Mouse (Mus musculus) midbrain, embryonic 16.5 days (tissue): ENCODE data around the gene Ldb2. TPM values are rescaled to one million over a fixed set of nuclear protein-coding genes. Genes with fewer than 3 reads are reported as not detected.

Experiments
- ATAC-seq: fragments of 200-750 bp; cut with Nextera tagmentation; 2 replicates; pipeline ENCODE4 v1.8.0; 2017; ENCODE audit warnings: moderate TSS enrichment
- H3K27ac ChIP-seq: fragments of 300-500 bp; sonication (generic); 2 replicates; pipeline ENCODE4 v1.5.1; 2014; ENCODE audit warnings: mild to moderate bottlenecking, low read length, mixed read lengths
- H3K27me3 ChIP-seq: fragments of 300-500 bp; sonication (generic); 2 replicates; pipeline ENCODE4 v1.6.1; 2014; ENCODE audit warnings: low read depth, low read length, mixed read lengths; ENCODE audit not compliant: control insufficient read depth, insufficient read depth
- H3K36me3 ChIP-seq: fragments of 300-500 bp; sonication (generic); 2 replicates; pipeline ENCODE4 v1.6.1; 2014; ENCODE audit warnings: mild to moderate bottlenecking, low read length, moderate library complexity, mixed read lengths; ENCODE audit not compliant: control insufficient read depth, insufficient read depth
- H3K4me1 ChIP-seq: fragments of 300-500 bp; sonication (generic); 2 replicates; pipeline ENCODE4 v1.6.1; 2014; ENCODE audit warnings: mild to moderate bottlenecking, low read length, mixed read lengths; ENCODE audit not compliant: control insufficient read depth, insufficient read depth
- H3K4me2 ChIP-seq: fragments of 300-500 bp; sonication (generic); 2 replicates; pipeline ENCODE4 v1.6.1; 2014; ENCODE audit warnings: mild to moderate bottlenecking, low read length, mixed read lengths
- H3K4me3 ChIP-seq: fragments of 300-500 bp; sonication (generic); 2 replicates; pipeline ENCODE4 v1.5.1; 2014; ENCODE audit warnings: low read depth, mild to moderate bottlenecking, low read length, moderate library complexity, mixed read lengths
- H3K9ac ChIP-seq: fragments of 300-500 bp; sonication (generic); 2 replicates; pipeline ENCODE4 v1.6.1; 2014; ENCODE audit warnings: low read depth, low read length, mixed read lengths
- H3K9me3 ChIP-seq: fragments of 300-500 bp; sonication (generic); replicated peaks from 2 replicates; pipeline ENCODE4 v1.6.1; 2014; ENCODE audit warnings: mild to moderate bottlenecking, low read length, mixed read lengths; ENCODE audit not compliant: control insufficient read depth, poor library complexity, severe bottlenecking
- WGBS: fragments of 180-500 bp; shearing (Covaris S2); extraction: QIAGEN DNeasy Blood & Tissue Kit; methylation state at CpG from one replicate; pipeline ENCODE4 v1.1.7; 2014; 5-methylcytosine and 5-hydroxymethylcytosine counted together
- polyA plus RNA-seq: library from polyadenylated mRNA; unstranded; fragments of >200 nt; fragmentation: Nextera tagmentation; extraction: Ambion mirVana; gene quantifications from 2 replicates; pipeline ENCODE4 v1.2.1, GENCODE M21; 2015

The Ldb2 gene
- polyA plus RNA-seq, 1 experiment from 2014 or later: 89.2 TPM

DNA sequence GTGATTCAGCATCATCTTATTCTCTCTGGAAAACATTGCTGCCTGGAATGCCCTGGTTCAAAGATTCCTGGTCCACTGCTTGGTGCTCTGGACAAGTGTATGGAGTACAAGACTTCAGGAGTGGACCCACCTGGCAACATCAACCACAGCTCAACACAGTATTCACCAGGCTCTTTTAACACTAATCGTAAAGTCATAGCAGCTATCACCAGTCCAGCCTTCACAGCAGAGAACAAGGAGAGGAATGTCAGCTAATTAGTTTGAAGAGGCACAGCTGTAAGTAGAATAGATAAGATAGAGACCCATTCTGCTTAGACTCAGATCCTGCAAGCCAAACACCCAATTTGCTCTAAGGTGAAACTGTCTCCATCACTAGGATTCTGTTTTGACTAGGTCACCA is 198.1 kb downstream of the Ldb2 start:
- ATAC-seq: no peak
- no peak overlapping the region for H3K4me2 ChIP-seq
- H3K36me3 ChIP-seq: no peaks in the 10 kb centered on the region
- H3K9ac ChIP-seq: no peak overlapping the region
- no peak overlapping the region for H3K27ac ChIP-seq
- H3K4me3 ChIP-seq: no peak overlapping the region
- no peaks in the 10 kb centered on the region for H3K9me3 ChIP-seq
- no peaks in the 10 kb centered on the region for H3K27me3 ChIP-seq
- H3K4me1 ChIP-seq: no peaks in the 10 kb centered on the region
- 88% methylated on average over 1 of the region's 1 CpGs for WGBS

DNA sequence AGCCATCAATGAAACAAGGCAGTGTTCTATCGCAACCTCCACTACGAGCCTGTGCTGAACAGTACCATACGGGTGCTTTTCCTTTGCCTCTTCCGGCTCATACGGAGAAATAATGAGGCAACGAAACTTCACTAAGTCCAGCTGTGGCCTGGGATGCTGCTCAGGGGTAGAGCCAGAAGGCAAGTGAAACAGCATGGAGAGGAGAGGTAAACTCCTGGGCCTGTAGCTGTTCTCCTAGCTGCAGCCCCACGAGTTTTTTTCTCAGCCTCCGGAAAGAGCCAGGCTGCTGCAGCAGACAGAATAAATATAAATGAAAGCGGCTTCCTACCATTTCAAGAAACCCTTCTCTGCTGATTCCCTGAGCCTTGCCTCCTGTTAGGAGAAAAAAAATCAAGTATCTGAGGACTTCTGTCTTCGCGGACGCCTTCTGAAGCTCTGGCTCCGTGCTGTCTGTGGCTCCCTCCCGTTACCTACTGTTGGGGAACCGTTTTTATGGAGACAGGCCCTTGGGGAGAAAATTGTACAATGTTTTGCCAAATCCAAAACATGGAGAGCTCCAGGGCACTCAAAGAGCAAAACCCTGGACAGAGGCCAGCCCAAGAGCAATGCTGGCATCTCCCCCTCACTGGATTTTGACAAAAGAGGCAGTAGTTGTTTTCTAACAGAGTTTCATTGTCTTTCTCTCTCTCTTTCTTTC is 205.8 kb downstream of the Ldb2 start:
- 59% methylated on average over 15 of the region's 15 CpGs for WGBS
- ATAC-seq: peak; percentile 36; the same call in 1 of the 2 replicates
- H3K4me3 ChIP-seq: no peak overlapping the region
- no peaks in the 10 kb centered on the region for H3K9me3 ChIP-seq
- peak overlapping the region; percentile 78 for H3K27ac ChIP-seq
- H3K4me1 ChIP-seq: peaks cover 17% of the 10 kb centered on the region
- no peak overlapping the region for H3K4me2 ChIP-seq
- H3K36me3 ChIP-seq: no peaks in the 10 kb centered on the region
- no peaks in the 10 kb centered on the region for H3K27me3 ChIP-seq
- no peak overlapping the region for H3K9ac ChIP-seq

DNA sequence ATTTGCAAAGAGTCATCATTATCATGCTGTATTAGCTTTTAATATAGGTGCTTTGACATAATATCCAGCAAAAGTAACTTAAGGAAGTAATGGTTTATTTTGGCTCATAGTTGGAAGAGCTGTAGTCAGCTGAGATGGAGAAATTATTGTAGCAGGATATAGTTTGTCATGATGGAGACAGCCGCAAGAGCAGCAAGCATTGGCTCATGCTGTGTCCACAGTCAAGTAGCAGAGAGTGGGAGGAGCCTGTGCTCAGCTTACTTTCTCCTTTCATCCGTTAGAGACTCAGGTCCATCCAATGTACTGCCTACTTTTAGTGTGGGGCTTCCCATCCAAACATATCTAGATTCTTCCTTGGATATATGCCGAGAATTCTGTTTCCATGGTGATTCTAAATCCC is 208.7 kb downstream of the Ldb2 start:
- H3K4me3 ChIP-seq: no peak overlapping the region
- H3K4me1 ChIP-seq: peaks cover 17% of the 10 kb centered on the region
- H3K27me3 ChIP-seq: no peaks in the 10 kb centered on the region
- 47% methylated on average over 3 of the region's 3 CpGs for WGBS
- no peak overlapping the region for H3K9ac ChIP-seq
- H3K36me3 ChIP-seq: no peaks in the 10 kb centered on the region
- no peak overlapping the region for H3K27ac ChIP-seq
- no peaks in the 10 kb centered on the region for H3K9me3 ChIP-seq
- ATAC-seq: no peak
- H3K4me2 ChIP-seq: no peak overlapping the region

DNA sequence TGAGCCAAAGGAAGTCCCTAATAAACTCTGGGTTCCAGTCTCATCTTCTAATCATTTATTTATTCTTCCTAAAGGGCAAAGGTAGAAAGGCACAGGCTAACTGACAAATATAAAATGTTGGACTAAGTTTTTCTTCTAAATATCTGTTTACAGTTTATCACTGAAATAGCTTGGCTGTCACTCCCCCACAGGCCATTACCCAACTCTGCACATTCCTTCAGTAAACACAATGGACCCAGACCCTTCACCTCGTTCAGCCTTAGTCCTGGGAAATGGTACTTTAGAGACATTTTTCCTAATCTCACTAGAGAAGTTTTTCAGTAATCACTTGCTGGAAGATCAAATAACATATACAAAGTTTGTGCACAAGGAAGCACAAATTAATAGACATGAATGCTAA is 210.2 kb downstream of the Ldb2 start:
- H3K4me1 ChIP-seq: peaks cover 14% of the 10 kb centered on the region
- no peak overlapping the region for H3K4me2 ChIP-seq
- H3K27me3 ChIP-seq: no peaks in the 10 kb centered on the region
- H3K27ac ChIP-seq: no peak overlapping the region
- 53% methylated on average over 1 of the region's 1 CpGs for WGBS
- H3K36me3 ChIP-seq: no peaks in the 10 kb centered on the region
- H3K9ac ChIP-seq: no peak overlapping the region
- no peak for ATAC-seq
- H3K9me3 ChIP-seq: no peaks in the 10 kb centered on the region
- H3K4me3 ChIP-seq: no peak overlapping the region

DNA sequence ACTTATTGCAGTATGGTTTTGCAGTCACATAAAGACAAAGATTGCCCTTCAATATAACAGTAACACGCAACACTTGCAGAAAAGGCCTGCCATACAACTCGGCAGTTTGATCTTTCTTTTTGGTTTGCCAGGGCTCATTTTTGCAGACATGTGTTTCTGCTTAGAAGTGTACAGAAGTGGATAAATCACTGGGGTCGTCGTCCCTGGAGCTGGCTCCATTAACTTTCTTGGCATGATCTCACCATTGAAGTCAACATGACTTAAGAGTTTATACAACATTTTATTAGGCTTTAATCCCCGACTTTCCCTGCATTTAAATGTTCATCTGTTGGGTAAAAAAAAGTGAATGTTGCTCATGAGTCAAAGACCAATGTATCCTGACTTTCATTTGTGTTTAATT is 212.9 kb downstream of the Ldb2 start:
- Histone ChIP-seq H3K9ac (no peak overlapping the region), H3K4me2 (no peak overlapping the region), H3K27me3 (no peaks in the 10 kb centered on the region), H3K4me1 (0 out of 2 replicates have a peak, but pooled peaks cover 4% of the 10 kb centered on the region), H3K27ac (no peak overlapping the region), H3K36me3 (no peaks in the 10 kb centered on the region), H3K4me3 (no peak overlapping the region), H3K9me3 (no peaks in the 10 kb centered on the region)
- ATAC-seq: no peak
- 68% methylated on average over 5 of the region's 5 CpGs for WGBS

GRCm38 (mm10) chr5:44579899-44580459 is 219.5 kb downstream of the Ldb2 start:
- 56% methylated on average over 10 of the region's 10 CpGs for WGBS
- peak overlapping the region; percentile 32; the same call in 1 of the 2 replicates for H3K27ac ChIP-seq

DNA sequence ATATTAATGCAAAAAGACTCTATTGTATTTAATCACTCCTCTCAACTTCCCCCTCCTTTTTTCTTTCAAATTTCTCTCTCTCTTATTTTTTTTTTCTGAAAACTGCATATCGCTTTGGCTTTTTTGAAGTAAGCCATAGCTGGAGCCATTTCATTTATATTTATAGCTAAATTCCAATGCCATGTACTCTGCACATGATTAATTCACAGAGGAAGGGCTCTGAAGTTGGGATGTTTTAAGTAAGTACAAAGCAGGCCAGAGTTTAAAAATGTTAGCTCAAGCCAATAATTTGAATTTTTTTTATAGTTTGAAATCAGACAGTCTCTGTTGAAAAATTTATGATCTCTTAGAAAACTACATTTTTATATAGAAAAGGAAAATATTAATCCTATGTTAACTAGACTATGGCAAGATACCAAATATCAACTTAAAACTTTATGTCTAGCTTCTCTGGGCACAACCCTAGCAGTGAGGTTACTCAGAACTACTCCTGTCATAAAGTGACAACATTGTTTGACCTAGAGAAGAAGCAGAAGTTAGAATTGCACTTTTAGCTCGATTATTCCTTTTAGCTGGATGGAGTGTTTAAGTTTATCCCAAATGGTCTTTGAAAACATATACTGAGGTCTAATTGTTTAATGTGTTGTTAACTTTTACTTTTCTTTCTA is 222.7 kb downstream of the Ldb2 start:
- Histone ChIP-seq H3K27me3 (no peaks in the 10 kb centered on the region), H3K27ac (no peak overlapping the region), H3K4me2 (no peak overlapping the region), H3K4me1 (peaks cover 10% of the 10 kb centered on the region), H3K9ac (no peak overlapping the region), H3K9me3 (no peaks in the 10 kb centered on the region), H3K4me3 (no peak overlapping the region), H3K36me3 (no peaks in the 10 kb centered on the region)
- ATAC-seq: no peak
- 77% methylated on average over 2 of the region's 2 CpGs for WGBS

More at GRCm38 (mm10) chr5:44579899-44580459, 219.5 kb downstream of the Ldb2 start:
- H3K4me1 ChIP-seq: peaks cover 10% of the 10 kb centered on the region
- H3K9me3 ChIP-seq: no peaks in the 10 kb centered on the region
- no peaks in the 10 kb centered on the region for H3K36me3 ChIP-seq
- no peak overlapping the region for H3K4me2 ChIP-seq
- H3K9ac ChIP-seq: no peak overlapping the region
- no peak overlapping the region for H3K4me3 ChIP-seq
- no peak; the same call in 1 of the 2 replicates for ATAC-seq
- H3K27me3 ChIP-seq: no peaks in the 10 kb centered on the region

GRCm38 (mm10) chr5:44574681-44575080 is 224.8 kb downstream of the Ldb2 start:
- WGBS: 95% methylated on average over 1 of the region's 1 CpGs

GRCm38 (mm10) chr5:44553765-44554352 is 245.6 kb downstream of the Ldb2 start:
- 90% methylated on average over 11 of the region's 11 CpGs for WGBS
- Histone ChIP-seq H3K27me3 (no peaks in the 10 kb centered on the region), H3K4me1 (peaks cover 8% of the 10 kb centered on the region; the same call in 1 of the 2 replicates), H3K27ac (no peak overlapping the region), H3K36me3 (no peaks in the 10 kb centered on the region), H3K4me2 (no peak overlapping the region), H3K4me3 (no peak overlapping the region), H3K9ac (no peak overlapping the region), H3K9me3 (no peaks in the 10 kb centered on the region)
- ATAC-seq: no peak

More at GRCm38 (mm10) chr5:44574681-44575080, 224.8 kb downstream of the Ldb2 start:
- no peak overlapping the region for H3K9ac ChIP-seq
- no peaks in the 10 kb centered on the region for H3K36me3 ChIP-seq
- no peak overlapping the region for H3K4me3 ChIP-seq
- H3K27me3 ChIP-seq: no peaks in the 10 kb centered on the region
- H3K4me1 ChIP-seq: no peaks in the 10 kb centered on the region; the same call in 1 of the 2 replicates
- no peak overlapping the region for H3K4me2 ChIP-seq
- no peak overlapping the region for H3K27ac ChIP-seq
- ATAC-seq: no peak
- H3K9me3 ChIP-seq: no peaks in the 10 kb centered on the region
